Mouse (Mus musculus) myocyte (in vitro differentiated cells): ENCODE data around the gene Tarbp1.

Experiments used
- POLR2A ChIP-seq: IDR thresholded peaks from one replicate; pipeline ENCODE4 v1.6.1; 2011; ENCODE audit warnings: low read depth, mild to moderate bottlenecking, control low read depth, moderate library complexity; ENCODE audit not compliant: insufficient read length
- TCF12 ChIP-seq: IDR thresholded peaks from one replicate; pipeline ENCODE4 v1.6.1; 2011; ENCODE audit warnings: mild to moderate bottlenecking, control low read depth; ENCODE audit not compliant: poor library complexity, insufficient read depth, severe bottlenecking
- USF1 ChIP-seq: IDR thresholded peaks from one replicate; pipeline ENCODE4 v1.6.1; 2011; ENCODE audit warnings: low read depth, mild to moderate bottlenecking, control low read depth, moderate library complexity

DNA sequence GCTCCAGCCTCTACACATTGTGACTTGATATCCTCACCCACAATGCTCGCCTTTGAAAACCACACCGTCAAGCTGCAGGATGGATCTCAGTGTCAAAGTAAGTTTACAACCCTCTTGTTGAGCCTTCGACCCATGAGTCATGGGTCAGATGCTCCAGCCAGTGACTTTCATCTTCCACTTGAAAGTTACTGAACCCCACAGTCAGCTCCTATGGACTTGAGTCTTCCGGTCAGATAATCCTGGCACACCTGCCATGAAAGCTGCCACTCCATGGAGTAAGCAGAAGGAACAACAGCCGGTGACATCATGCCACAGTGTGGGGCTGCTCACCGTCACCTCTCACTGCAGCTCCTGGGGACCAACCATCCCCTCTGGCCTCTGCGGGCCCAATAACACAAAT, 93.6 kb downstream of the Tarbp1 start:
- TF ChIP-seq TCF12 (no peak), POLR2A (no peak), USF1 (no peak)
